Mouse (Mus musculus): ENCODE results near the gene Sfxn5. TPM values are rescaled to one million over a fixed set of nuclear protein-coding genes. Genes with fewer than 3 reads are reported as not detected.

Gene Sfxn5
- polyA plus RNA-seq, 2 experiments = 0.77 to 1.2 TPM

- 72% methylated on average over 5 of the region's 5 CpGs for WGBS (ENCODE audit: insufficient replicate concordance)
- no peak overlapping the region for H3K27ac ChIP-seq
These were observed 39.2 kb downstream of the Sfxn5 start for GRCm38 (mm10) chr6:85294004-85294379.

GRCm38 (mm10) chr6:85293255-85294003 lies 39.8 kb downstream of the Sfxn5 start:
- no peak for TF ChIP-seq EP300 (IDR thresholded peaks at IDR 0.05; ENCODE audit: low read depth)
- no peak for TF ChIP-seq CTCF (IDR thresholded peaks at IDR 0.05; ENCODE audit: low read depth)
- no peaks in the 10 kb centered on the region for H3K9me3 ChIP-seq (ENCODE audit: control insufficient read depth, low read length)
- H3K27me3 ChIP-seq (ENCODE audit: control insufficient read depth, insufficient read depth, low read length) = no peaks in the 10 kb centered on the region
- ATAC-seq (ENCODE audit: insufficient read depth) (no peak), DNase-seq (ENCODE audit: low read depth in 3 of 3, low spot score in 3 of 3) (no peak)
- no peaks in the 10 kb centered on the region for H3K36me3 ChIP-seq (replicated peaks; ENCODE audit: control insufficient read depth, insufficient read depth, low read depth)
- peaks cover 0 to 7% of the 10 kb centered on the region in 2 experiments; a peak in 2 of 4 replicates for H3K4me1 ChIP-seq (replicated peaks; ENCODE audit: control insufficient read depth in 2 of 2, insufficient read depth in 2 of 2, low read length in 1 of 2)
- WGBS (ENCODE audit: insufficient replicate concordance) = 40% methylated on average over 10 of the region's 10 CpGs
- H3K9ac ChIP-seq (replicated peaks) = no peak overlapping the region
- no peak overlapping the region for H3K27ac ChIP-seq
- no peak overlapping the region for H3K4me2 ChIP-seq (ENCODE audit: low read depth)
- H3K4me3 ChIP-seq (ENCODE audit: insufficient read depth in 1 of 2, low read depth in 2 of 2, low read length in 2 of 2) = no peak overlapping the region

More at GRCm38 (mm10) chr6:85294004-85294379, 39.2 kb downstream of the Sfxn5 start:
- no peak overlapping the region for H3K9ac ChIP-seq (replicated peaks)
- no peaks in the 10 kb centered on the region for H3K36me3 ChIP-seq (replicated peaks; ENCODE audit: control insufficient read depth, insufficient read depth, low read depth)
- no peak for TF ChIP-seq EP300 (IDR thresholded peaks at IDR 0.05; ENCODE audit: low read depth)
- no peak for TF ChIP-seq CTCF (IDR thresholded peaks at IDR 0.05; ENCODE audit: low read depth)
- H3K27me3 ChIP-seq (ENCODE audit: control insufficient read depth, insufficient read depth, low read length) = no peaks in the 10 kb centered on the region
- no peaks in the 10 kb centered on the region for H3K9me3 ChIP-seq (ENCODE audit: control insufficient read depth, low read length)
- ATAC-seq (ENCODE audit: insufficient read depth) (no peak), DNase-seq (ENCODE audit: low read depth in 3 of 3, low spot score in 3 of 3) (no peak)
- H3K4me3 ChIP-seq (ENCODE audit: insufficient read depth in 1 of 2, low read depth in 2 of 2, low read length in 2 of 2) = no peak overlapping the region
- H3K4me2 ChIP-seq (ENCODE audit: low read depth) = no peak overlapping the region
- H3K4me1 ChIP-seq (replicated peaks; ENCODE audit: control insufficient read depth in 2 of 2, insufficient read depth in 2 of 2, low read length in 1 of 2) = peaks cover 0 to 5% of the 10 kb centered on the region in 2 experiments; a peak in 2 of 4 replicates

GRCm38 (mm10) chr6:85290869-85291824 lies 42.1 kb downstream of the Sfxn5 start:
- H3K27me3 ChIP-seq (ENCODE audit: control insufficient read depth, insufficient read depth, low read length) = no peaks in the 10 kb centered on the region
- TF ChIP-seq EP300 (IDR thresholded peaks at IDR 0.05; ENCODE audit: low read depth) = no peak
- TF ChIP-seq CTCF (IDR thresholded peaks at IDR 0.05; ENCODE audit: low read depth) = peak; percentile 52
- no peak overlapping the region for H3K27ac ChIP-seq
- no peak for ATAC-seq (ENCODE audit: insufficient read depth)
- H3K4me2 ChIP-seq (ENCODE audit: low read depth) = no peak overlapping the region
- 70% methylated on average over 16 of the region's 16 CpGs for WGBS (ENCODE audit: insufficient replicate concordance)
- DNase-seq (ENCODE audit: low read depth in 3 of 3, low spot score in 3 of 3) = no peak
- H3K4me3 ChIP-seq (ENCODE audit: insufficient read depth in 1 of 2, low read depth in 2 of 2, low read length in 2 of 2) = no peak overlapping the region
- H3K4me1 ChIP-seq (replicated peaks; ENCODE audit: control insufficient read depth in 2 of 2, insufficient read depth in 2 of 2, low read length in 1 of 2) = peaks cover 0 to 12% of the 10 kb centered on the region in 2 experiments; a peak in 2 of 4 replicates
- no peak overlapping the region for H3K9ac ChIP-seq (replicated peaks)
- H3K9me3 ChIP-seq (ENCODE audit: control insufficient read depth, low read length) = no peaks in the 10 kb centered on the region
- H3K36me3 ChIP-seq (replicated peaks; ENCODE audit: control insufficient read depth, insufficient read depth, low read depth) = no peaks in the 10 kb centered on the region

- DNase-seq (ENCODE audit: low read depth in 3 of 3, low spot score in 3 of 3) = no peak
- 24% methylated on average over 4 of the region's 4 CpGs for WGBS (ENCODE audit: insufficient replicate concordance)
- no peak overlapping the region for H3K9ac ChIP-seq (replicated peaks)
- peaks cover 0 to 6% of the 10 kb centered on the region in 2 experiments; a peak in 2 of 4 replicates for H3K4me1 ChIP-seq (replicated peaks; ENCODE audit: control insufficient read depth in 2 of 2, insufficient read depth in 2 of 2, low read length in 1 of 2)
- no peak overlapping the region for H3K27ac ChIP-seq
- TF ChIP-seq EP300 (IDR thresholded peaks at IDR 0.05; ENCODE audit: low read depth) = no peak
- TF ChIP-seq CTCF (IDR thresholded peaks at IDR 0.05; ENCODE audit: low read depth) = no peak
- no peaks in the 10 kb centered on the region for H3K36me3 ChIP-seq (replicated peaks; ENCODE audit: control insufficient read depth, insufficient read depth, low read depth)
- no peak overlapping the region for H3K4me3 ChIP-seq (ENCODE audit: insufficient read depth in 1 of 2, low read depth in 2 of 2, low read length in 2 of 2)
- ATAC-seq (ENCODE audit: insufficient read depth) = peak; percentile 51; the same call in 1 of the 2 replicates
- no peaks in the 10 kb centered on the region for H3K9me3 ChIP-seq (ENCODE audit: control insufficient read depth, low read length)
- H3K4me2 ChIP-seq (ENCODE audit: low read depth) = no peak overlapping the region
- no peaks in the 10 kb centered on the region for H3K27me3 ChIP-seq (ENCODE audit: control insufficient read depth, insufficient read depth, low read length)
These were observed 44.9 kb downstream of the Sfxn5 start for GRCm38 (mm10) chr6:85288193-85288857.

Data from liver, embryonic 14.5 days (tissue).